Mouse (Mus musculus) liver, embryonic 16.5 days (tissue): ENCODE data around the gene Adamts8. TPM values are rescaled to one million over a fixed set of nuclear protein-coding genes. Genes with fewer than 3 reads are reported as not detected.

ENCODE experiments used
- ATAC-seq: fragments of 200-750 bp; cut with Nextera tagmentation; 2 replicates; pipeline ENCODE4 v1.8.0; 2017; ENCODE audit warnings: low read depth, mild to moderate bottlenecking, moderate number of reproducible peaks, moderate library complexity
- H3K27ac ChIP-seq: fragments of 300-500 bp; sonication (generic); 2 replicates; pipeline ENCODE4 v1.5.1; 2014; ENCODE audit warnings: mild to moderate bottlenecking, low read length
- H3K27me3 ChIP-seq: fragments of 300-500 bp; sonication (generic); 2 replicates; pipeline ENCODE4 v1.6.1; 2014; ENCODE audit warnings: low read depth, low read length, mixed read lengths; ENCODE audit not compliant: control insufficient read depth, insufficient read depth
- H3K36me3 ChIP-seq: fragments of 300-500 bp; sonication (generic); 2 replicates; pipeline ENCODE4 v1.6.1; 2014; ENCODE audit warnings: mild to moderate bottlenecking; ENCODE audit not compliant: control insufficient read depth, insufficient read depth
- H3K4me1 ChIP-seq: fragments of 300-500 bp; sonication (generic); 2 replicates; pipeline ENCODE4 v1.6.1; 2014; ENCODE audit warnings: low read depth, low read length, mixed read lengths; ENCODE audit not compliant: control insufficient read depth
- H3K4me2 ChIP-seq: fragments of 300-500 bp; sonication (generic); 2 replicates; pipeline ENCODE4 v1.6.1; 2014; ENCODE audit warnings: low read depth, low read length, mixed read lengths
- H3K4me3 ChIP-seq: fragments of 300-500 bp; sonication (generic); 2 replicates; pipeline ENCODE4 v1.5.1; 2014; ENCODE audit warnings: low read depth, mild to moderate bottlenecking, low read length
- H3K9ac ChIP-seq: fragments of 300-500 bp; sonication (generic); 2 replicates; pipeline ENCODE4 v1.6.1; 2014; ENCODE audit warnings: low read depth, low read length
- H3K9me3 ChIP-seq: fragments of 300-500 bp; sonication (generic); replicated peaks from 2 replicates; pipeline ENCODE4 v1.6.1; 2016; ENCODE audit warnings: low read length; ENCODE audit not compliant: control insufficient read depth
- WGBS: fragments of 180-500 bp; shearing (Covaris S2); extraction: QIAGEN DNeasy Blood & Tissue Kit; methylation state at CpG from one replicate; pipeline ENCODE4 v1.1.7; 2014; ENCODE audit not compliant: insufficient replicate concordance; 5-methylcytosine and 5-hydroxymethylcytosine counted together
- polyA plus RNA-seq: library from polyadenylated mRNA; unstranded; fragments of >200 nt; fragmentation: Nextera tagmentation; extraction: Ambion mirVana; gene quantifications from 2 replicates; pipeline ENCODE4 v1.2.1, GENCODE M21; 2015

Gene Adamts8
- polyA plus RNA-seq, 1 experiment from 2014 or later = 0.18 TPM

DNA sequence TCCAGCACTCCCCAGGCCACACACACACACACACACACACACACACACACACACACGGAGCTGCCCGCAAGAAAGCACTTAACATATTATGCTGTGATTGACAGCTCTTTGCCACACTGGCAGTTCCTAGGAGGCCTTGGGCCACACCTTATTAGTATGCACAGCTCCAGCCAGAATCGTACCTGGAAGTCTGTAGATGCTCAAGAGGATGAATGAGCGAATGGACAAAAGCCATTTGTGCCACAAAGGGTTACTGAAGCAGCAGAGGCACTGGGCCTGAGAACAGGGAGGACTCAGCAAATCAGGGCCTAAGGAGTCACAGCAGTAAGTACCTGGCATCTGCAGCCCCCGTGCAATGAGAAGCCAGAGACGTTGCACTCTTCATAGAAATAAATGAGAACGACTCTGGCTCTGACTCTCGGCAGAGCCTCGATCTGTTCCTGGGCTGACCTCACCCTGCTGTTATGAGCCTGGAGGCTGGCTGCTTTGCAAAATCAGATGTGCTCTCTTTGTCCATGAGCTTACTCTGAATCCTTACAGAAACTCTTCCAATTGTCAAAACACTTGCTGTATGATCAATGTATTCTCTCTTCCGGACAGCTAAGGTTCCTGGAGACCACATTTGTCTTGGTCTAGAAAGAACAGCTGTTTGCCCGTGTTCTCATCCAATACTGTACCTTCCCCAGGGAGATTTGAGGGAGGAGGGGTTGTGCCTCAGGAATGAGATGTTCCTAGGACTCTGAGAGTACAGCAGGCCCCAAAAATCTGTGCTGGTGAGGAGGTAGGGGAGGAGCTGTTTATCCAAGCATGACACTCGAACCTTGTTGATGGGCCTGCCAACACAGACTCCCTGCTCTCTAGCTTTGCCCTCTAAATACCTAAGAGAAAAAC, 23.7 kb upstream of the Adamts8 start:
- Histone ChIP-seq H3K4me3 (no peak overlapping the region), H3K9ac (no peak overlapping the region)
- no peak for ATAC-seq

DNA sequence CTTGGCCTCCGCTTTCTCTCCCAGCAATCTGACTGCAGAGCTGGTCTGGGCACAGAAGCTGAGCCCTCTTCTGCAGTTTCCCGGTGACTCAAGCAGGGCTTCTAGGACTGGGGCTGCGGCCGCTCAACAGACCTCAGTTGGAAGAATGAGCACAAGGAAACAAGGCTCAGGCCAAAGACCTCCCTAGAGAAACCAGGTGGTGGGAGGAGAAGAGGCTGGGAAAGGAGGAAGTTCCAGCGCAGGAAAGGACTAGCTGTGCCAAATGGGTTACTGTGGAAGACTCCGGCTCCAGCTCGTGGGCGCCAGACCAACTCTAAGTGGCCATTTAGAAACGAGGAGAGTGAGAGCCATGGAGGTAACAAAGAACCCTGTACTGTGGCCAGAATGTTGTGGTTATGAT, 22.7 kb upstream of the Adamts8 start:
- H3K9me3 ChIP-seq = no peaks in the 10 kb centered on the region

More for the DNA sequence above, 23.7 kb upstream of the Adamts8 start:
- Histone ChIP-seq H3K27ac (no peak overlapping the region), H3K4me1 (no peaks in the 10 kb centered on the region), H3K36me3 (no peaks in the 10 kb centered on the region), H3K4me2 (no peak overlapping the region), H3K27me3 (peaks cover 19% of the 10 kb centered on the region), H3K9me3 (no peaks in the 10 kb centered on the region)
- 55% methylated on average over 12 of the region's 12 CpGs for whole genome bisulfite sequencing

DNA sequence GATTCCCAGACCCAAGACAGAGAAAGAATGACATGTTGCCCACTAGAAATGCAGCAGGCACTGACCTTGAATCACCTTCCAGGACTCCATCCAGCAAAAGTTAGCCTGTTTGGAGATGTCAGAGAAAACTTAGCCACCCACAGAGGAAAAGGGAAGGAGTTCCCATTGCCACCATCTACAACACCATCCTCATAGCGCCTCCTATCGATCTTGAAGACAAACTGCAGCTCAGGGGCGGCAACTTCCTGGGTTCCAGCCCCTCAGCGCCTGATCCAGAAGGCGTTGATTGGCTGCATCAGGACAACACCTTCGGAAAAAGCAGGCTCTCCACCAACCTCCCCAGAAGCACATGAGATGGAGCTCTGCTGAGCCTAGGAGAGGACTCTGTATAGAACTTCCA, 21.6 kb upstream of the Adamts8 start:
- Histone ChIP-seq H3K4me3 (no peak overlapping the region), H3K4me2 (no peak overlapping the region)
- ATAC-seq = no peak

More for the DNA sequence above, 22.7 kb upstream of the Adamts8 start:
- Histone ChIP-seq H3K27ac (no peak overlapping the region), H3K9ac (no peak overlapping the region), H3K27me3 (peaks cover 19% of the 10 kb centered on the region), H3K4me3 (no peak overlapping the region), H3K36me3 (no peaks in the 10 kb centered on the region), H3K4me2 (no peak overlapping the region), H3K4me1 (no peaks in the 10 kb centered on the region)
- 68% methylated on average over 9 of the region's 9 CpGs for WGBS
- no peak for ATAC-seq

DNA sequence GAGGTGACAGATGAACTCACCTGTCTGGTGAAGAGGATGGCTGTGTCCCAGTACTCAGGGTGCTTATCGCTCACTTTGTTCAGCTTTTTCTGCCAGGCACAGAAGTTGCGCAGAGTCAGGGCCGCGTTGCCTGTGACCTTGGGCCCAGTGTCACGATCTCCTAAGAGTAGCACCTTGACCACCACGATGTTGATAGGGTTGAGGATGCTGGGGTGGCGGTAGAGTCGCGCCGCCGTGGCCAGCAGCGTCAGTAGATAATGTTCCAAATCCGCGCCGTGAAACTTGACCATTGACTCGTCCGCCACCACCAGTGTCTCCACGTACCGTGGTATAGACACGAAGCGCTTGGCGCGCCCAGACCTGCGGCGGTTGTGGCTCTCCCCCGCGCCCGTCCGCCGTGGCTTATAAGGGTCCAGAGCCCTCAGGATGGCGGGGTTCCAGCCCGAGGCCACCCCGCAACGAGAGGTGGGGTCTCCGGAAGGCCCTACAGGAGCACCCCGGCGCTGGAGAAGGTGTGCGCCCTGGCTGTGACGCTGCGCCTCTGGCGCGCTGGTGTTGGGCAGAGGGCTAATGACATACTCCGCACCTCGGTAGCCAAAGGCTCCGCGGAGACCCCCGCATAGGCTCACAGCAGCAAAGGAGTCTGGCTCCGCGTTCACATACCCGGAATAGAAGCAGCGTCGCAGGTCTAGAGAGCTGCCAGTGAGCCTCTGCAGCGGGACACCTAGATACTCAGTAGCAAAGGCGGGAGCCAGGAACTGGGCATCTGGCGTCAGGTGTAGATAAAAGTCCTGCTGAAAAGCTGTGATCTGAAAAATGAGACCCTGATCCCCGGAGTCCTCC, 20.9 kb upstream of the Adamts8 start:
- peak overlapping the region; percentile 51 for H3K4me3 ChIP-seq
- no peak overlapping the region for H3K27ac ChIP-seq
- H3K36me3 ChIP-seq = no peaks in the 10 kb centered on the region
- no peak; the same call in 1 of the 2 replicates for ATAC-seq
- H3K4me2 ChIP-seq = peak overlapping the region; percentile 56
- H3K9me3 ChIP-seq = no peaks in the 10 kb centered on the region
- no peaks in the 10 kb centered on the region for H3K4me1 ChIP-seq
- H3K27me3 ChIP-seq = peaks cover 19% of the 10 kb centered on the region
- WGBS = 4% methylated on average over 56 of the region's 56 CpGs
- H3K9ac ChIP-seq = no peak overlapping the region

More for the DNA sequence above, 21.6 kb upstream of the Adamts8 start:
- H3K36me3 ChIP-seq = no peaks in the 10 kb centered on the region
- no peaks in the 10 kb centered on the region for H3K4me1 ChIP-seq
- peaks cover 19% of the 10 kb centered on the region for H3K27me3 ChIP-seq
- H3K27ac ChIP-seq = no peak overlapping the region
- WGBS = 14% methylated on average over 6 of the region's 6 CpGs
- H3K9me3 ChIP-seq = no peaks in the 10 kb centered on the region
- no peak overlapping the region for H3K9ac ChIP-seq

DNA sequence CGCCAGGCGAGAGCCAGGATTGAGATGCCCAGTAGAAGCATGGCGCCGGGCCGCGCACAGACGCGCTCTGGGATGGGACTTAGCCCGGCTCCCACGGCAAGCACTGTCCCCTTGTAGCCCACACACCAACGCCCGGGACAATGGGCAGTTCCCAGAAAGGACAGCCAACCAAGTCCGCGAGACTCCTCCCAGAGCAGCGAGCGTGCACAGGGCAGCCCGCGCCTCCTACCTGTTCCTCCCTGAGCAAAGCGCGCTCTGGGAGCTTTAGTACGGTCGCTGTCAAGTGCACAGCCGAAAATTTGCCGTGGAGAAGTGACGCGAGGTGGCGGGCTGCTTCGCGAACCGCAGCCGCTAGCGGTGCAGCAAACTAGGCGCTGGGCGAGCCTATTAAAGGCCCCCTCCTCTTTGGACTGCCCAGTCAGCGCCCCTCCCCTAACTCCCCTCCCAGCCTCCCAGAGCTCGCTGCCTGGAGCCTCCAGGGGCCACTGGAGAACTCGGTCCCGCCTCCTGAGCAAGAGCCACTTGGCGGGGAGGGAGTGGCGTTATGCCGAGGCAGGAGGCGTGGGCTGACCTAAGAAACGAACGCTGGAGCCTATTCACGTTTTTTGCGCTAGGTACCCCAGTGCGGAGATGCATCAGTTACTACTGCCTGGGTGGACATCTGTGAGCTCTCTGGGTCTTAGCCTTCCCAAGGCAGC, 20.0 kb upstream of the Adamts8 start, which contains the start of gene Adamts15:
Gene Adamts15 (minus strand): TSS at position 256 of the 698 bp plus-strand sequence.
- no peak within 1 kb of the TSS for H3K9ac ChIP-seq

DNA sequence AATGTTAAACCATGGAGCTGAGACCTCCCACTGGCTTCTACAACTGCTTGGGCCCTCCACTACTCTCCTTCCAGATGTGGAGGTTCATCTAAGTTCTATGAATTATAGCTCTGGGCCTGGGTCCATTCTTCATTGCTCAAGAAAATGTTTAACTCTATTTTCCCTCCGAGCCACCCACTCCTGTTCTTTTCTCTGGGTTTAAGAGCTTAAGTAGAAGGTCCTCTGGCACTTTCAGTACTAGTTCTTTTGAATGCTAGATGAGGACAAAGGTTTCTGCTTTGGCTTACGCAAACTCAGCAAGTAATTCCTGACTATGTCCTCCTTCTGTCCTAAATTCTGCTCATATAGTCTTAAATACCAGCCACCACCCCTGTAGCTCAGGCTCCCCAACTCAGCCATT, 13.6 kb upstream of the Adamts8 start:
- Histone ChIP-seq H3K9ac (no peak overlapping the region), H3K36me3 (no peaks in the 10 kb centered on the region), H3K4me1 (no peaks in the 10 kb centered on the region), H3K27ac (no peak overlapping the region), H3K27me3 (no peaks in the 10 kb centered on the region), H3K4me3 (no peak overlapping the region), H3K9me3 (no peaks in the 10 kb centered on the region), H3K4me2 (no peak overlapping the region)
- ATAC-seq = no peak
- whole genome bisulfite sequencing = 63% methylated on average over 2 of the region's 2 CpGs

More for the DNA sequence above, 20.0 kb upstream of the Adamts8 start, which contains the start of gene Adamts15:
- peak within 1 kb of the TSS; percentile 51 for H3K4me3 ChIP-seq
- under 1% methylated on average over 47 of the region's 47 CpGs for WGBS
- no peaks in the 10 kb centered on the region for H3K4me1 ChIP-seq
- no peaks in the 10 kb centered on the region for H3K36me3 ChIP-seq
- H3K9me3 ChIP-seq = no peaks in the 10 kb centered on the region
- no peak within 1 kb of the TSS for H3K27ac ChIP-seq
- H3K4me2 ChIP-seq = peak within 1 kb of the TSS; percentile 56
- ATAC-seq = peak; percentile 67
- H3K27me3 ChIP-seq = peaks cover 19% of the 10 kb centered on the region

DNA sequence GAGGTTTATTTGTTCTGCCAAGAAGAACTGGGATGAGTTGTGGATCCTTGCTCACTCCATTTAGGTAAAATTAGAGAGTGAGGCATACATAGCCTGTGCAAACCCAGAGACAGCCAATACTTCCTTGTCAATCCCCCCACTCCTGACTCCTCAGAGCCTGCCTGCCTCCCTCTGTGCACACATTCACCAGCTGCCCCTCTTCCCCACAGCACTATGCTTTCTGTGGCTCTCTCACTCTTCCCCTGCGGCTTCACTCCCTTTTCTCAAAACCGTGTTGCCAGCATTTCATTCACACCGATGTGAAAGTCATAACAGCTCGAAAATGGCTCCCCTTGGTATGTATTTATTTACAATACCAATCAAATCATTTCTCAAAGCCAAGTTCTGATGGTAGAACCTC, 10.0 kb upstream of the Adamts8 start:
- ATAC-seq = no peak
- Histone ChIP-seq H3K27ac (no peak overlapping the region), H3K36me3 (no peaks in the 10 kb centered on the region), H3K4me2 (no peak overlapping the region), H3K27me3 (no peaks in the 10 kb centered on the region), H3K9me3 (no peaks in the 10 kb centered on the region), H3K4me1 (no peaks in the 10 kb centered on the region), H3K4me3 (no peak overlapping the region), H3K9ac (no peak overlapping the region)
- WGBS = 49% methylated on average over 4 of the region's 4 CpGs

DNA sequence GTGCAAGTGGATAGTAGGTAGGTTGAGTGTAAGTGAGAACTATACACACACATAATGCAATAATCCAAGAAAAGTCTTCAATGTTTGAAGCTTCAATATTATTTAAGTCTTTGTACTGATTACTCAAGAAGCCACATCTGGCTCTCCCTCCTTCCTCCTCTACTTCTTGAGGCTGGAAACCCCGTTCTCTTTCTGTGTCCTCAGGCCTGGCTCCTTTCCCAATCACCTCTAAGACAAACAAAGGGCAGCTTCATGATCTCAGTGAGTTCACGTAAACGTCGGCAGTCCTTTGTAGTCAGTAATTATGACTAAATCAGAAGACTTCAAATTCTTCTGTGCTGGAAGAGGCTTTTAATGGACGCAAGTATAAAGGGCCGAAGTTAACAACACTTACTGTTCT, 7.5 kb upstream of the Adamts8 start:
- Histone ChIP-seq H3K4me1 (no peaks in the 10 kb centered on the region), H3K27me3 (no peaks in the 10 kb centered on the region), H3K27ac (no peak overlapping the region), H3K36me3 (no peaks in the 10 kb centered on the region), H3K9me3 (no peaks in the 10 kb centered on the region), H3K4me2 (no peak overlapping the region), H3K4me3 (no peak overlapping the region), H3K9ac (no peak overlapping the region)
- ATAC-seq = no peak
- WGBS = 49% methylated on average over 6 of the region's 6 CpGs
